Mouse (Mus musculus): Measurements from ENCODE around the gene Kirrel3.

Gene Kirrel3

DNA sequence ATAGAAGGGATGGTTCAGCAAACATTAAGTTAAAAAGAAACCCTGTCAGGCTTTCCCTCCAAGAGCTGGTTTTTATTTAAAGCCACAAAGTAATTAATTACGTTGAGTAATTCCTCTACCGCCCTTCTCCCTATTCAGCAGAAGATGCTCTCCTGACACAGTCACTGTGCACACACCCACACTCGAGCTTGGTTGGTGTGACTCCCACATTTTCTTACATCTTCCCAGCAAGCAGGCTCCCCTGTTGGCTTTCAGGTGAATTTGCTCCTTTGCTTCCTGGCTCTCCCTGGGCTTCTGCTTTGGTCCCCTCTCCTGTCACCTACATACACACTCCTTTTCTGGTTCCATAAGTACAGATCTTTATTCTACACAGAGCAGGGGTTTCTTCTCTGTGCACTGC lies 203.7 kb downstream of the Kirrel3 start:
- DNase-seq (ENCODE audit: low spot score in 2 of 2): no peak

DNA sequence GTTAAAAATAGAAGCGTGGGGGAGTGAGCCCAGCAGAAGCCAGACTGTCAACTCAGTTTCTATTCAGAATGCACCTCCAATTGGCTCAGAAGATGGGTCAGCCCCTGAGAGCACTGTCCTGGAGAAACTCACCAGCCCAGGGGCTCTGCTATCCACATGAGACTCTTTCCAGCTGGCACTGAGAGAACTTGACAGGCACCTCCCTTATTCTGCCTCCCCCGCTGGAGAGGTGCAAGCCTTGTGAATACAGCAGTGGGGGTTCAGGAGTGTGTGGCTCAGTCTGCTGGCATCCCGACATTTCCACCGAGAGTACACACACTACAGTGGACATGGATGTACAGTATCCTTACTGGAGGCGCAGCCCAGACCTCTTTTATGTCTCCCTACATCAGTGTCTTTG lies 210.0 kb downstream of the Kirrel3 start:
- no peak for DNase-seq (ENCODE audit: low spot score in 2 of 2)

DNA sequence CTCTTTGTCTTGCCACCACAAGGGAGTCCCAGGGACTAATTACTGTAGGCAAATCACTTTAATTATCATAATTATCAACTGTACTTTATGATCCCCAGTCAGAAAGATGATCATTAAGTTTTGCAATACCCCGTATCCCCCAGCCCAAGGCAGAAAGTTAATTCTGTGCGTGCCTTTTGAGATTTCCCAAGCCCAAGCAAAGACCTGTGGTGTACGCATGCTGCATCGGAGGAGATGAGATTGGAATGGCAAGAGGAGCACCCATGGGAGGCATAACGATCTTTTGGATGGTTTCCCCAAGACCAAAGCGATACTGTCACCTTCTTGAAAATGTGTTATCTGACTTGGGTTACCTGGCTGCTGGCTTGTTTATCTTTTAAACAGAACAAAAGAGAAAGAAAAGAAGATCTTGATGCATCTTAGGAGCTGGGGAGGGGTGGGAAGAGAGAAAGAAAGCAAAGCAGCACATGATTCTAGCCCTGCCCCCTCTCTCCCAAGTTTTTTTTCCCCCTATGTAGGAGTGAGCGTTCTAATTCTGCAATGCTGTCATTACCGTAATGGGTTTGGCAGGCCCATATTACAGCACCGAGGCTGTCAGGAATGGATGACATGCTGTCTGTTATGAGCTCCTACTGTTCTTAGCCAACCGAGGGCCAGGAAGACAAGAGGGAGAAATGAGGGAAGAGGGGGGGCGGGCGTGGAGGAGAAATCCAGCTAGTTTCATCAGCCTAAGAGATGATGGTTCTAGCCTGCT lies 218.0 kb downstream of the Kirrel3 start:
- DNase-seq (ENCODE audit: low spot score in 2 of 2): no peak

DNA sequence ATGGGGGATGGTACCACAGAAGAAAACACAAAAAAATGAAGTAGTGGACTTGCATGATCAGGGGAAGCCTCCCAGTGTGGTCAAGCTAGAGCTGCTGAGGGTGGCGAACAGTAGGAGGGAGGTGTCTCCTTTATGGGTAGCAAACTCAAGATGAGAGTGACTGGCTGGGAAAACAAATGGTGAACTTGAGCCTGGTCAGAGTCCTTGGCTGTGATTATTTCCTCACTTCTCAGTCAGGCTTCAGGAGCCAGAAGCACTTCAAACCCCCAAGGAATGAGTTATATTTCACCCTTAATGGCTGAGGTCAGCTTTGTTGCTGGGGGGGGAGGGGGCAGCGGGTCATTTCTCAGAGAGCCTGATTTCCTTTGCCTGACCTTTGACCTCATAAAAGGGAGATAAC lies 218.7 kb downstream of the Kirrel3 start:
- DNase-seq (ENCODE audit: low spot score in 2 of 2): no peak

DNA sequence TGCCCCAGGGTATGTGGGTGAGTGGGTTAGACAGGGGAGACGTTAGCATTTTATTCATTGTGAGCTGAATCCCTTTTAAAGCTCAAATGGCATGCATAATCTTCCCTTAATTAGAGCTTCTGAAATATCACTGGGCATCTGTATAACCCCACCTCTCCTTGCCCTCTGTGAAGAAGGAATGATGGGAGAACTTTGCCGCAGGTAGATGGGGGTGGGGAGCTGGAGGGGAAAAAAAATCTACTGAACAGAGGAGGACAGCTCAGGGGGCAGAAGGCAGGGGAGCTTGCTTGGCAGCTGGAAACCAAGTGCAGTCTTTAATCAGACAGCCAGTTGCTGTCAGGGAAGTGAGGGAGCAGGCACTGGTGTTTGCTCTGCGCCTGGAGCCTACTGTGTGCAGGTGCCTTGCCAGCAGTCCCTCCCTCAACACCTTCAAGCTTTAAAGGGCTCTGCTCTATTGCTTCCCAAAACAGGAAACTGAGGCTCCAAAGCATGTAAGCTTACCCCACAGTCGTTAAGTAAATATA lies 220.7 kb downstream of the Kirrel3 start:
- DNase-seq (ENCODE audit: low spot score in 2 of 2): no peak

DNA sequence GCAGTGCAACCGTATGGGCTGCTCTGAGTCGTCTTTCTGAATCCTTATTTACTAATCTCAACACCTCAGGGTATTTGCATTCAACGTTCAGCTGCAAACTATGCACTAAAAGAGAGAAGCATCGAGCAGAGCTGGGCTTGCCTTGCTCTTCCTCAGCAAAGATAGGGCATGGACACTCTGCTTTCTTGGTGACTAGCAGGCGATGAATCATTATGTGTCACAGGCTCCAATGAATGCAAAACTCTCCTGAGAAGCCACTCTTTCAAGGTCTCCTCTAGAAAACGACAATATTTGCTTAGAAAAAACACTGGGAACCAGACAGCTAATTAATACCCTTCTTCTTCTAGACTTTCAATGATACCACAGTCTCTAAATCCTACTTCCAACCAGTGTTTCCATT lies 223.0 kb downstream of the Kirrel3 start:
- no peak for DNase-seq (ENCODE audit: low spot score in 2 of 2)

DNA sequence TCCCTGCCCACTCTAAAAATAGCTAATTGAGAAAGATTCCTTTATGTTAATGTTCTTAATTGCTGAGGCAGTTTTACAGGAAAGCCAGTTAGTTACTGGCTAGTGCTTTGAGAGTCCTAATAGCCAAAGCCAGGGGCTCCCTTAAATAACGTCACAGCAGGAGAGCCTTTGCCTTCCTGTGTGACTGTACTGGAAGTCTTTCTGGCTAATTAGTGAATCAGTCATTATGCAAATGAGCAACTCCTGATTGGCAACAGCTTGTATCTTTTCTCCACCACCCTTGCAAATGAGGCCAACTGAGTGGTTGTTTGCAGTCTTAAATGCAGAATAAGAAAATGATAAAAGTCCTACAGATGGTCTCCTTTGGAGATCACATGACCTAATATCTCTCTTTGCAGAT lies 226.3 kb downstream of the Kirrel3 start:
- no peak for DNase-seq (ENCODE audit: low spot score in 2 of 2)

DNA sequence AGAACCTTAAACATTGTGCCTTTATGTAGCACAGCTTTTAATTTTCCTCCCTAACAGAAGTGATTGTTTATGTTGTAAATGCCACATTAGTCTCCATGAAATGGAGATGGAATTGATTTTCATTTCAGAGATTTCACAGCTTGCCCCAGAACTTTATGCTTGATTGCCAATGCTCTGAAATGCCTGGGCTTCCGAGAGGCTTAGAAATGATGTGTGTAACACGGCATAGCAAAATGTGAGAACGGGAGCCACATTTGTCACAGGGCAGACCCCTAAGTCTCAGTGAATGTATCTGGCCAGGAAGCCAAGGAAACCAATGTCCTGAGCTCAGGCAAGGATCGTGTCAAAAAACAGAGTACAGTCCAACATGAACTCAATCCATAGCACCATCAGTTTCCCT lies 227.3 kb downstream of the Kirrel3 start:
- DNase-seq (ENCODE audit: low spot score in 2 of 2): no peak

DNA sequence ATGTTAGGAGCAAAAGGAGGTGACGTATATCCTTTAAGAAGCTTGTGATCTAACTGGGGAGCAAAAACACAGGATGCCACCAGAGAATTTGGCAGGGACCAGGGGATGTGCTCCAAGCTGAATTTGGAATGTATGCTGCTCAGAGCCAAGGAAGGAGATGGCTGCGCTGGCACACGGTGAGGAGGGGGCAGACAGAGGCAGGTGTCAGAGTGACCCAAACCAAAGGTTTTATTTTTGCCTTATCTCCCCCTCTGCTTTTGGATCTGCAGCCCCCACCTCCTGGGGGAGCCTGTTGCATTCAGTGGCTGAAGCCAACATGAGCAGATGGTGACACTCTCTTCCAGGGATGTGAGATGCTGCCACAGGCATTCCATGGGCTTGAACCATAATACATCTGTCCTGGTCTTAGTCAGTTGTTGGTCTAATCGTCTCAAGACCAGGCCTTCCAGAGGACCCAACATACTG lies 227.8 kb downstream of the Kirrel3 start:
- DNase-seq (ENCODE audit: low spot score in 2 of 2): no peak

DNA sequence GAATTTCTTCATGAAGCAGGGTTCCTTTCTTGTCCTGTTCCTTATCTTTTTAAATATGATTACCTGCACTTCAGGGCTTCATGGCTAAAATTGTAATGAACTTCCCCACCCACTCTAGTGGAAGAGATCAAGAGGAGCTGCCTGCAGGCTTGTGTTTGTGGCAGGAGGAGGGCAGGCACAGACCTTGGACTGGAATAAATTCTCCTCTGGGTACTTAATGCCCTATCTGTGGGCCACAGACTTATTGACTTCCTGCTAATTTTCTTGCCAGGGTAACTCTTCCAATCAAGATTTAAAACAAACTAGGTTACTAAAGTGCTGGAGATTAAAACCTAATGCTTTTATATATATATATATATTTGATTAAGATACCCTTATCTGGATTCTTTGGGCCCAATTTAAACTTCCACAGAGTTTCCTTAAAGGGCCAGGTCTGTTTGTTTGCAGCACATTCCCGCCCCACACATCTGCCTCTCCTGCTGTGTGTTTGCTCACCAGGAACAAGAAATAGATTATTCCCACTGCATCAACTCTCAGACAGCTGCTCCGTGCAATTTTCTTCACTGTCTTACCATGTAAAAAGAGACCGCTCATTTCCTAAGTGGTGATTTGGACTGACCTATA lies 229.4 kb downstream of the Kirrel3 start:
- DNase-seq (ENCODE audit: low spot score in 2 of 2): no peak

DNA sequence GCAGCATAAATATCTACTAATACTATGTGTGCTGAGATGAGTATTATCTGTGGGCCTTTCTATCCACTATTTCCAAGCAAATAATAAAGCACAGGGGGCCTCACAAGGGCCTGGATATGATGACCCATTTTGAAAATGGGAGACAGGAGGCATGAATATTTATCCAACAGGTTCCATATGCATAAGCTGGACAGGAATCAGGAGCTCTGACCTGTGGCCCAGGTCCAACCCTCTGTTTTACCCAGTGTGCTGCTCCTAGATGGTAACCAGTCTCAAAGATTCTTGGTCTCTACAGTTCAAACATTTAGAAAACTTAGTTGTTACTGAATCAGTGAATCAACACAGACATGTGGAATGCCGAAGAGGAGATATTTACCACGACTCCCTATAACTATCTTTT lies 230.8 kb downstream of the Kirrel3 start:
- no peak for DNase-seq (ENCODE audit: low spot score in 2 of 2)

DNA sequence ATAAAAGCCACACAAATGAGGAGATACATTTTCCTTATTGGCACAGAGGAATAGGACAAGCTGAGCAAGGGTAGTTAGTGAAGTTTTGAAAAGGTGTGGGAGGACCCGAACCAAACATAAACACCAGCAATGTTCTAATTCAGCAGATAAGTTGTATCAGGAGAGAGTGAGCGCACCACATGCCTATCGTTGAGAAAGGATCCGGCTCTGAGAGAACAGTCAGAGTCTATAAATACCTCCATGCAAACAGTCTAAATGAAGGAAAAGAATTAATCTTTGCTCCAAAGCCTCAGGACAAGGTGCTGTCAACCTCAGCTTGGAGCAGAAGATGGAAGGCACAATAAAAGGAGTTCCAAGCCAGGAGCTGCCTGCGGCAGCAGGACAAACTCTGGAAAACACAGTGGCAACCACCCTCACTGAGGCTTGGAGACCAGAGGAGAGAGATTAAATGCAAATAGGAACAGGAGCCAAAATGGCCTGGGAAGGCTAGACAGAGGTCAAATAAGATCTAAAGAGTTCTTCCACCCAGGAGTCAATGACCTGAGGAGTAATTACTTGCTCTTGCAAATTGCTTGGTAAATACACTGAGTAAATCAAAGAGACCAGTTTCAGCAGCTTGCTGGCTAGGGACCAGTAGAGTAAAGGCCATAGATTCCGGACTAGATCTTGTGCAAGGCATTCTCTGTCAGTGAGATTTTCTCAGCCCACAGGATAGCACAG lies 235.9 kb downstream of the Kirrel3 start:
- no peak for DNase-seq (ENCODE audit: low spot score in 2 of 2)

DNA sequence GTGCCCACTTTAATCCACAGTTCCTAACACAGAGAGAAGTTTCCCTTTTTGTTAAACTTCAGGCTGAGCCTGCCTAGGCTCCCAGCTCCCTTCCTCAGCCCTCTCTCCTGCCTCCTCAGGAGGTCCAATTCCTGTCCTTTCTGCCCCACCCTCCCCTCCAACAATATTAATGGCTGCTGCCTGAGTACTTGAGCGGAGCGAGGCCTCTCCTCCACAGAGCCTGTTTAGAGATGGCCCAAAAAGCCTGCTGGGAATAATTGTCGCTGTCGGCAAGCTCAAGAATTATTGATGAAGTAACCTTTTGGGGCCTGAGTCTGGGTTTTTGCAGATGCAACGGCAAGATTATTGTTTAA lies 236.5 kb downstream of the Kirrel3 start:
- DNase-seq (ENCODE audit: low spot score in 2 of 2): no peak

DNA sequence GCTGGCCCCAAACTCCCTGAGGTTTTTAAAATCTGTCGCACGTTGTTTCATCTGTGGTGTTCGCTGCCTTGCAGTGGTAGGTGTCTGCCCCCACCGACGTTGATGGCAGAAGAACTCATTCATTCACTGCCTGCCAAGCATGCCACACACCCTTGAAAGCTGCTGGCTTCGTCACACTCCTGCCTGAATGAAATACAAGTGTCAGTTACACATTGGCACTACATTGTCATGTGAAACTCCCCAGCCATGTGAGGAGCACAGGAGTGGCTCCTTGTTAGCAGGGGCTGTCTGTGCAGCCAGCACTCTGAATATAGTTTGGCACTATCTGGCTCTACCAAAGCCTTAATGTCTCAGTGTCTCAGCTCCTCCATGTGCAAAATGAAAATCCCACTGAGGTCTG lies 246.8 kb downstream of the Kirrel3 start:
- DNase-seq (ENCODE audit: low spot score in 2 of 2): no peak

DNA sequence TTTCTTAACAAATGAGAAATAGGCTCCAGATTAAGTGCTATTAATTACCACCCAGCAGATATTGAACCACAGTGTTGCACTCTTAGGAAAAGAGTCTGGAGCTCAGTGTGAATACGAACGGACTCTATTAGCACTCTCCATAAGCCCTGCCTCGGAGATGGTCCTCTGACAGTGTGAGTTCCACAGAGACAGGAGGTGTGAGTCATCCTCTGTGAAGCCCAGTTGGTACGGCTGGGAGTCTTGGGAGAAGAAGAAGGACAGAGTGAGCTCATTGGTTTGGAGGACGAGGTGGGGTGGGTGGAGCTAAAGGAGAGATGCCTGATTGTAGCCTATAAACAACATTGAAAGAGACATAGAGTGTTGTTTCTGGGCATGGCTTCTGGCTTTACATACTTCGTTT lies 247.9 kb downstream of the Kirrel3 start:
- no peak for DNase-seq (ENCODE audit: low spot score in 2 of 2)

DNA sequence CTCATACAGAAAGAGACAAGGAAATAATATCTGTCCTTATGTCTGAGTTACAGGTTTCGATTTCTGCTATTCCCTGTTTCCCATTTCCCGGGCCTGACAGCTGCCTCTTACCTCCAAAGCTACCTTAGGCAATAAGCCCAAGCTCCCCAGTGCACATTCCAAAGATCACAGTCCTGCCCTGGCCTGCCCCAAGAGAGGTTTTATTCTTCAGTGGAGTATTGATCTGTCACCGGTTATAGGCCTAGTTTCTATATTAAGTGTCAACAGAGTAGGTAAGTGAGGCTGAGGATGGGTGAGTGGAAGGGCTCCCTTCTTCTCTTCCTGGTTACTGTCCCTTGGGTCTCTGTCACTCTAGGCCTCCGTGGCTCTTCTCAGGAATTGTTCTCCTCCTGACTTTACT lies 249.3 kb downstream of the Kirrel3 start:
- no peak for DNase-seq (ENCODE audit: low spot score in 2 of 2)

DNA sequence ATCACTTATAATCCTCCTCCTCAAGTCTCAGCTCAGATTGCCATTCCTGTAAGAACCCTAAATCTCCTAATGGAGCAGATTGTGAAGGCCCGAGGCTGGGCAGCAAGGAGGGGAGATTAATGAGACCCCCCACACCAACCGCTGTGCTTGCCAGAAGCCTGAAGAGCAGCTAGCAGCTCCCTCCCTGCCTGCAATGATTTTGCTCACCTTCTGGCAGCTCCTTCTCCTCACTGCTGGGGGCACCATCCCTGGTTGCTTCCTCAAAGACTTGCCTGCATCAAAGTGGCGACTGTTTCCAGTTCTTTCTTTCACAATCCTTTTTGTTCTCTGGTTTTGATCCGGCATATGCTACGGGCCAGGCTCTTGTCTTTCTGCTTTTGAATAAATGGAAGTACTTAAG lies 253.7 kb downstream of the Kirrel3 start:
- no peak for DNase-seq (ENCODE audit: low spot score in 2 of 2)

DNA sequence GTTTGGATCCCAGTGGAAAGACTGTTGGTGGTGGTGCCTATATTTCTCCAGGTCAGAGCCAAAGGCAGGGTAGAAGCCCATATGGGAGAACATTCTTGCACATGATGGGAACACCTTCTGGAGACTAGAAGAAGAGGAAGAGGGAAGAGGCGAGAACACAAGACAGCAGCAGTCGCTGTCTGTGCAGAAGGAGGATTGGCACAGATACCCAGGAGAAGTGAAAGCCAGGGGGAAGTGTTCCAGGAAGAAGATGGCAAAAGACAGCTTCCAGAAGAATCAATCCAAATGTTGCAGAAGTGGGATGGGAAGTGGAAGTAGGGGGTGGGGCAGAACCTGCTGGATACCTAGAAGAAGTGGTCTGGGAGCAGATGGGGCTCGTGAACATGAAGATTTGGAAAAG lies 255.1 kb downstream of the Kirrel3 start:
- DNase-seq (ENCODE audit: low spot score in 2 of 2): no peak

DNA sequence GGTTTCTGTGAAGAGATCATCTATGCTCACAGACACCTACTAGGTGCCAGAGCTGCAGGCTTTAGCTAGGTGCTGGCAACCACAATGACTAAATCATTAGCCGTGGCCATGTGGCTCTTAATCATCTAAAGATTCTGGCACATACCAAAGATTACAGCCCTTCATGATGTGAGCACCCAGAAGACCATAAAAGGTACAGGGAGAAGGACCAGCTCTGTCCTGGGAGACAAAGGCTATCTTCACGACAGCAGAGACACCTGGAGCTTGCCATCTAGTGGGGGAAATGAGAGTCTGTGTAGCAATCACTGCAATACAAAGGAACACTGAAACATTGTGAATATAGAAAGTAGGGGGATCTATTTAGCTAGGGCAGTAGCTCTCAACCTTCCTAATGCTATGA lies 262.3 kb downstream of the Kirrel3 start:
- DNase-seq (ENCODE audit: low spot score in 2 of 2): no peak

DNA sequence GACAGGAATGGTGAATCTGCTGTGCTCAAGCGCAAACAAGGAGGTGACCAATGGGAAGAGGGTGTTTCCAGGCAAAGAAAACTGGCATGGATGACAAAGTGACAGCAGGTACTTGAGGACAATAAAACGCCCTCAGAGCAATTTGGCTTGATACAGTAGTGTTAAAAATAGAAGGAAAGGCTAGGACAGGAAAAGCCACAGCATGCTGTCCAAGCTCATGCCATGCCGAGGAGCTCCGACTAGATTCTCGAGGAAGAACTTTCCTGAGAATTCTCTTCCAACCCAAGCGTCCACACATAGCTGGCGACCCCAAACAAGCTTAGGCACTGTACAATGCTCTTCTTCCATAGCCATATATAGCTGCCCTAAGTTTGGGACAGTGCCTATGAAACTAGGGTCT lies 263.5 kb downstream of the Kirrel3 start:
- DNase-seq (ENCODE audit: low spot score in 2 of 2): no peak

DNA sequence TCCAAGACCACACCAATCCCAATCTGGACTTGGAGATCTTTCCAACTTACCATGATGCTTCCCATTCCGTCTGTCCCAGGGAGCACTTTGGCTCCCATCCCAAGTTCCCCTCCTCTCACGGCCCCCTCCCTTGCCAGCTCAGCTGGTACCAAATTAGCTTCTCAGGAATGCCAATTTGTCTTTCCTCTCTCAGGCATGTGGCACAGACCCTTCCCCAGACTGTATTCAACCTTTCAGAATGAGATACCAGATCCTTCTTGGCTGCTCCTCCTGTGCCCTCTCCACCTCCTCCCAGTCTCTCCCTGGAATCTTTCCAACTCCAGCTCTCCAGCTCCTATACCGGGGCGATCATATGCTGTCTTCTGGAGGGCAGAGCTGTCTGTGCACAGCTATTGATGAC lies 264.2 kb downstream of the Kirrel3 start:
- no peak for DNase-seq (ENCODE audit: low spot score in 2 of 2)

DNA sequence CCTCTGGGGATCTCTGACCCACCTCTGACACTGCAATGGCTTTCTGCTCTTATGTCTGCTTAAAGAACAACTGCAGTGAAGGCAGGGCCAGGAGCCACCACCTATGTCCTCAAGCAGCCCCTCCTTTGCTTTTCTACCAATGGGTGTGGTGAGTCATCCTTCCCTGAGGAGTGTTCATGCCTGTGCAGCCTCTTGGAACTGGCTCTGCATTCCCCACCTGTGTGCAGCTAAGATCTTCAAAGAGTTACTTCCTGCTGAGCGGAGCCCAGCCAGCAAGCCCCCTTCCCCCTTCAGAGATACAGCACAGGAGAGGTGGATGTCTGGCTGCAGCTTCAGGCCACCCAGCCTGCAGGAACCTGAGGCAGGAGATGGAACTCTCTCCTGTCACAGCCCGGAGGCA lies 265.2 kb downstream of the Kirrel3 start:
- no peak for DNase-seq (ENCODE audit: low spot score in 2 of 2)

All from frontal cortex, postnatal 25 days (tissue).